Mouse (Mus musculus): ENCODE data around the gene Cysrt1.

The Cysrt1 gene

GRCm38 (mm10) chr2:25234050-25234449, 8.2 kb downstream of the Cysrt1 start, which contains the start of gene Slc34a3:
Slc34a3 (minus strand) TSS chr2:25234364.
- DNase-seq, result peak; percentile 62 to 63

- no peak for DNase-seq
Measured at GRCm38 (mm10) chr2:25233421-25233820, 8.8 kb downstream of the Cysrt1 start.

GRCm38 (mm10) chr2:25231038-25231437, 11.2 kb downstream of the Cysrt1 start:
- no peak for DNase-seq

GRCm38 (mm10) chr2:25230581-25230980, 11.7 kb downstream of the Cysrt1 start:
- DNase-seq, result no peak

GRCm38 (mm10) chr2:25229582-25229981, 12.7 kb downstream of the Cysrt1 start:
- no peak for DNase-seq

- no peak for DNase-seq
Measured at GRCm38 (mm10) chr2:25228995-25229530, 13.2 kb downstream of the Cysrt1 start.

- peak; percentile 91 to 94 for DNase-seq
Measured at GRCm38 (mm10) chr2:25228431-25228889, 13.8 kb downstream of the Cysrt1 start.

- no peak for DNase-seq
Measured at GRCm38 (mm10) chr2:25227406-25227805, 14.8 kb downstream of the Cysrt1 start.

- DNase-seq, result no peak
Measured at GRCm38 (mm10) chr2:25226864-25227263, 15.4 kb downstream of the Cysrt1 start.

- no peak for DNase-seq
Measured at GRCm38 (mm10) chr2:25225811-25226379, 16.4 kb downstream of the Cysrt1 start.

- DNase-seq, result peak; percentile 99 to 100
Measured at GRCm38 (mm10) chr2:25224766-25225752, 17.2 kb downstream of the Cysrt1 start.

GRCm38 (mm10) chr2:25224492-25224765, 17.8 kb downstream of the Cysrt1 start, which contains the start of gene Tubb4b:
Tubb4b (minus strand) TSS chr2:25224702.
- DNase-seq, result no peak

- peak; percentile 79 to 84 for DNase-seq
Measured at GRCm38 (mm10) chr2:25223681-25224491, 18.4 kb downstream of the Cysrt1 start.

GRCm38 (mm10) chr2:25221331-25221772, 20.9 kb downstream of the Cysrt1 start:
- DNase-seq, result no peak

GRCm38 (mm10) chr2:25218445-25218844, 23.8 kb downstream of the Cysrt1 start, which contains the start of gene Fam166a:
Fam166a (plus strand) TSS chr2:25218745.
- no peak for DNase-seq

- DNase-seq, result no peak
Measured at GRCm38 (mm10) chr2:25217666-25218065, 24.6 kb downstream of the Cysrt1 start.

- DNase-seq, result peak; percentile 56 to 68
Measured at GRCm38 (mm10) chr2:25214444-25214843, 27.8 kb downstream of the Cysrt1 start, which contains the start of gene Stpg3. Stpg3 (minus strand) TSS chr2:25214637.

- DNase-seq, result no peak
Measured at GRCm38 (mm10) chr2:25213266-25213865, 28.9 kb downstream of the Cysrt1 start.

GRCm38 (mm10) chr2:25211121-25211670, 31.1 kb downstream of the Cysrt1 start, which contains the start of gene Nelfb:
Nelfb (minus strand) TSS chr2:25211489.
- DNase-seq, result peak; percentile 88 to 92

- DNase-seq, result no peak
Measured at GRCm38 (mm10) chr2:25210686-25211085, 31.6 kb downstream of the Cysrt1 start.

- no peak for DNase-seq
Measured at GRCm38 (mm10) chr2:25207593-25207992, 34.7 kb downstream of the Cysrt1 start.
